Mouse (Mus musculus) forebrain, postnatal 0 days (tissue): ENCODE measurements around the gene Mc1r. TPM values are rescaled to one million over a fixed set of nuclear protein-coding genes. Genes with fewer than 3 reads are reported as not detected.

ENCODE experiments used
- ATAC-seq: fragments of 200-750 bp; cut with Nextera tagmentation; 2 replicates; pipeline ENCODE4 v1.8.0; 2017; ENCODE audit warnings: mild to moderate bottlenecking, moderate library complexity
- DNase-seq: peaks from one replicate; pipeline ENCODE4 v3.0.0-alpha.2; 2015
- H3K27ac ChIP-seq: fragments of 300-500 bp; sonication (generic); 2 replicates; pipeline ENCODE4 v1.5.1; 2014; ENCODE audit warnings: low read depth, mild to moderate bottlenecking, antibody characterized with exemption, low read length, moderate library complexity, mixed read lengths
- H3K27me3 ChIP-seq: fragments of 300-500 bp; sonication (generic); 2 replicates; pipeline ENCODE4 v1.6.1; 2014; ENCODE audit warnings: mild to moderate bottlenecking, low read length, mixed read lengths; ENCODE audit not compliant: insufficient read depth
- H3K36me3 ChIP-seq: fragments of 300-500 bp; sonication (generic); 2 replicates; pipeline ENCODE4 v1.6.1; 2014; ENCODE audit warnings: mild to moderate bottlenecking, moderate library complexity; ENCODE audit not compliant: insufficient read depth
- H3K4me1 ChIP-seq: fragments of 300-500 bp; sonication (generic); 2 replicates; pipeline ENCODE4 v1.6.1; 2014; ENCODE audit warnings: antibody characterized with exemption; ENCODE audit not compliant: insufficient read depth
- H3K4me2 ChIP-seq: fragments of 300-500 bp; sonication (generic); 2 replicates; pipeline ENCODE4 v1.6.1; 2014; ENCODE audit warnings: low read depth, mild to moderate bottlenecking, moderate library complexity
- H3K4me3 ChIP-seq: fragments of 300-500 bp; sonication (generic); 2 replicates; pipeline ENCODE4 v1.5.1; 2014; ENCODE audit warnings: low read depth, low read length, mixed read lengths
- H3K9ac ChIP-seq: fragments of 300-500 bp; sonication (generic); 2 replicates; pipeline ENCODE4 v1.6.1; 2014; ENCODE audit warnings: mild to moderate bottlenecking
- H3K9me3 ChIP-seq: fragments of 300-500 bp; sonication (generic); 2 replicates; pipeline ENCODE4 v1.6.1; 2016; ENCODE audit warnings: low read length
- CTCF ChIP-seq: sonication (generic); IDR thresholded peaks from 2 replicates; pipeline ENCODE4 v1.5.1; 2016; ENCODE audit warnings: antibody characterized with exemption, control low read depth, low read depth
- WGBS: fragments of 180-500 bp; shearing (Covaris S2); extraction: QIAGEN DNeasy Blood & Tissue Kit; methylation state at CpG from one replicate; pipeline ENCODE4 v1.1.7; 2014; 5-methylcytosine and 5-hydroxymethylcytosine counted together
- polyA plus RNA-seq: library from polyadenylated mRNA; unstranded; fragments of >200 nt; fragmentation: Nextera tagmentation; extraction: Ambion mirVana; gene quantifications from 2 replicates; pipeline ENCODE4 v1.2.1, GENCODE M21; 2015
- total RNA-seq: library from RNA; depleted of rRNA; stranded (reverse); fragments of >200 nt; gene quantifications from 2 replicates; pipeline ENCODE4 v1.2.3, GENCODE M21; 2014

Gene Mc1r
- total and polyA plus RNA-seq, 2 experiments from 2014 or later: 0.07 to 0.10 TPM

DNA sequence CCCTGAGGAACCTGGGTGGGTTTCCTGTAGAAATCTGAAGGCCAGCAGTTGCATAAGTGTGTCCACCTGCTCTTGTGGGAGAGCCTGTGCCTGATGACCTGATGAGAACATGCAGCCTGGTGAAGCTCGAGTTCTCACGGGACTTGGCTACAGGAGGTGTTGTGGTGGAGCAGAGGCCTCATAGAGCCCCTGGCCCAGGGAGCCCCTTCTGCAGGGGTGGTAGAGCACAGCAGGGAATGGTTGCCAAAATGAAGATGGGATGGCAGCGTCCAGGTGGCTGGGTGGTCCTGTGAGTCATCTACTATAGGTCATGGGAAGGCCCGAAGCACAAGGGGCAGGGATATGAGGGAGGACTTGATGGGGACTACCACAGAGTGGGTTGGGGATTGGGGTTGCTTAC lies 25.2 kb upstream of the Mc1r start:
- Histone ChIP-seq H3K27ac (no peak overlapping the region), H3K4me3 (no peak overlapping the region), H3K36me3 (peaks cover 54% of the 10 kb centered on the region), H3K9me3 (no peaks in the 10 kb centered on the region), H3K9ac (no peak overlapping the region), H3K27me3 (no peaks in the 10 kb centered on the region), H3K4me1 (no peaks in the 10 kb centered on the region), H3K4me2 (no peak overlapping the region)
- TF ChIP-seq CTCF: no peak
- no peak for DNase-seq
- no peak for ATAC-seq
- WGBS: 91% methylated on average over 4 of the region's 4 CpGs

- WGBS: 86% methylated on average over 8 of the region's 8 CpGs
- Histone ChIP-seq H3K9me3 (no peaks in the 10 kb centered on the region), H3K9ac (no peak overlapping the region), H3K36me3 (peaks cover 57% of the 10 kb centered on the region), H3K27me3 (no peaks in the 10 kb centered on the region), H3K27ac (no peak overlapping the region), H3K4me2 (no peak overlapping the region), H3K4me1 (no peaks in the 10 kb centered on the region), H3K4me3 (no peak overlapping the region)
- ATAC-seq: no peak
- DNase-seq: no peak
- no peak for TF ChIP-seq CTCF
Observed at GRCm38 (mm10) chr8:123382516-123382915, 24.4 kb upstream of the Mc1r start.

GRCm38 (mm10) chr8:123384883-123385540 lies 21.9 kb upstream of the Mc1r start:
- DNase-seq: peak; percentile 54
- Histone ChIP-seq H3K4me3 (no peak overlapping the region), H3K4me2 (no peak overlapping the region), H3K9ac (no peak overlapping the region), H3K27me3 (no peaks in the 10 kb centered on the region), H3K4me1 (no peaks in the 10 kb centered on the region), H3K36me3 (peaks cover 82% of the 10 kb centered on the region), H3K27ac (no peak overlapping the region), H3K9me3 (no peaks in the 10 kb centered on the region)
- peak; percentile 74 for TF ChIP-seq CTCF
- 65% methylated on average over 9 of the region's 9 CpGs for WGBS
- ATAC-seq: peak; percentile 53; the same call in 1 of the 2 replicates

DNA sequence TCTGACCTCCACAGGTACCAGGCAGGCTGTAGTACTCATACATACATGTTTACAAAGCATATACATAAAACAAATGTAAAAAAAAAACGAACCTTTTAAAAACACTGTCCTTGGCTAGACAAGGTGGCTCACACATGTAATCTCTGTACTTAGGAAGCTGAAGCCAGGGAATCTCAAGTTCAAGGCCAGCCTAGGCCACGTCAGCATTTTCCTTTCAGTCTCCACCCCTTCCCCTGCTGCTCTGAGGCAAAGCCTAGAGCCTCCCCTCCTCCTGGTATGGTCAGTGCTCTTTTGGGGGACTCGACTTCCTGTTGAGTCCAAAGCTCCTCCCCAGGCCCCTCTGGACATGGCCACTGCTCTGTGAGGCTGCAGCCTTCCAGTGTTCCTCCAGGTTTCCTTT lies 19.9 kb upstream of the Mc1r start:
- Histone ChIP-seq H3K27ac (no peak overlapping the region), H3K9me3 (no peaks in the 10 kb centered on the region), H3K4me3 (no peak overlapping the region), H3K4me2 (no peak overlapping the region), H3K27me3 (no peaks in the 10 kb centered on the region), H3K9ac (no peak overlapping the region), H3K4me1 (no peaks in the 10 kb centered on the region), H3K36me3 (peaks cover 91% of the 10 kb centered on the region)
- no peak for TF ChIP-seq CTCF
- WGBS: 87% methylated on average over 3 of the region's 3 CpGs
- ATAC-seq (no peak), DNase-seq (no peak)

DNA sequence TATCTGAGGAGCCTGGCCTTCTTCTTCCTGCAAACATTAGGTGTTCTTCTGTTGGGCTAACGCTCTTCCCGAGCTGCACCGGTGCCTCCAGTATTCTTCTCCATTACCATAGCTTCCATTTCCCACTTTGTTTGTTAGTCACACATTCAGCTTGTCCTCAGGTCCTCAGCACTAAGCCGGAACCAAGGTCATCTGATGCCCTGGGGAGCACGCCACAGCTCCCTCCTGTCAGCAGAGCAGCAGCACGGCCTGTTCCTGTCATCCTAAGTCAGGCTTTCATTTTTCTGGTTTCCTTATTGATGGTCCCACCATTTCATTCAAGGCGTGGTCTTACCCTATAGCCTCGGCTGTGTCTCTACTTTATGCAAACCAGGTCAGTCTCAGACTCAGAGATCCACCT lies 19.1 kb upstream of the Mc1r start:
- no peak for TF ChIP-seq CTCF
- Histone ChIP-seq H3K4me2 (no peak overlapping the region), H3K4me1 (no peaks in the 10 kb centered on the region), H3K27ac (no peak overlapping the region), H3K4me3 (no peak overlapping the region), H3K36me3 (peaks cover 93% of the 10 kb centered on the region), H3K9ac (no peak overlapping the region), H3K27me3 (no peaks in the 10 kb centered on the region), H3K9me3 (no peaks in the 10 kb centered on the region)
- DNase-seq: no peak
- 94% methylated on average over 8 of the region's 8 CpGs for WGBS
- no peak for ATAC-seq

DNA sequence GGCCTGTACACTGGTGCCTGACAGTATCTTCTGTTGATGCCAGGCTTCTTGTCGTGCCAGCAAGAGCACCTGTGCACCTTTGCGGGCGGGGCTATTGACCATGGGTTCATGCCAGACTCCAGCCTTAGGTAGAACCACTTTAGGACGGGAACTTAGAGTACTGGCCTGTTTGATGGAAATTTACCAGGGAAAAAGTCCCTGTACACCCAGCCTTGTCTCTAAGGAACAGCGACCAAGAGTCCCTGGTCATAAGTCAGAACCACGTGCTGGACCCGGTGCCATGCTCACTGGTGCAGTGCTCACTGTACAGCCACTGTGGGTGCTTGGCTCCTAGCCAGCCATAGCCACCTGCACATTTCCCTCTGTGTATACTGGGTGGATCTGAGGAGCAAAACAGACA lies 17.9 kb upstream of the Mc1r start:
- Histone ChIP-seq H3K27ac (no peak overlapping the region), H3K4me3 (no peak overlapping the region), H3K9me3 (no peaks in the 10 kb centered on the region), H3K27me3 (no peaks in the 10 kb centered on the region), H3K9ac (no peak overlapping the region), H3K4me2 (no peak overlapping the region), H3K36me3 (peaks cover 93% of the 10 kb centered on the region), H3K4me1 (no peaks in the 10 kb centered on the region)
- no peak for DNase-seq
- WGBS: 92% methylated on average over 7 of the region's 7 CpGs
- TF ChIP-seq CTCF: no peak
- ATAC-seq: no peak

DNA sequence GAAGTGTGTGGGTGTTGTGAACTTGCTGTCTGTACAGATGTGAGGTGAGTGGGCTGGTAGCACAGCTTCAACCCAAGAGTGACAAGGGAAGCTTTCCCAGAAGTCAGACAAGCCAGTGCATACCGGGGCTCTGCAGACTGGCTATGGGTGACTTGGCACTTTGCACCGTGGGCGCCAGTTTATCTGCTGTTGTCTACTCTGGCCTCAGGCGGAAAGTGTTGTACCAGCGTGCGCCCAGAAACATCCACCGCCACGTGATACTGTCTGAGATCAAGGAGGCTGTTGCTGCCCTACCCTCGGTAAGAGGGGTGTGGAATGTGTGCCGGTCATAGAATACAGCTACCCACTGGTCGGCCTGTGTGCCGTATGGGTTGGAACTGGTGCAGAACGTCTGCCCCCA lies 8.6 kb upstream of the Mc1r start:
- WGBS: 95% methylated on average over 13 of the region's 13 CpGs
- TF ChIP-seq CTCF: no peak
- no peaks in the 10 kb centered on the region for H3K27me3 ChIP-seq
- DNase-seq (no peak), ATAC-seq (no peak)
- H3K36me3 ChIP-seq: peaks cover 99% of the 10 kb centered on the region
- H3K4me2 ChIP-seq: no peak overlapping the region
- H3K4me1 ChIP-seq: no peaks in the 10 kb centered on the region
- no peaks in the 10 kb centered on the region for H3K9me3 ChIP-seq
- no peak overlapping the region for H3K27ac ChIP-seq
- no peak overlapping the region for H3K9ac ChIP-seq
- H3K4me3 ChIP-seq: no peak overlapping the region
